Mouse (Mus musculus) mouse trophoblast stem cell (cell line): ENCODE measurements around the gene Mthfd1l.
"Not testable (repeated sequence)": the region's sequence is repeated elsewhere in the genome, so short reads cannot be mapped to it uniquely, and the experiment has no call there.

Experiments
- in situ Hi-C, 2 experiments: fragments of 300-500 bp; cut with MseI, MboI; formaldehyde crosslinking; loops; 2 replicates in 1 of 2; 3 replicates in 1 of 2; pipeline ENCODE4 v1.15.1; 2025

Gene Mthfd1l

DNA sequence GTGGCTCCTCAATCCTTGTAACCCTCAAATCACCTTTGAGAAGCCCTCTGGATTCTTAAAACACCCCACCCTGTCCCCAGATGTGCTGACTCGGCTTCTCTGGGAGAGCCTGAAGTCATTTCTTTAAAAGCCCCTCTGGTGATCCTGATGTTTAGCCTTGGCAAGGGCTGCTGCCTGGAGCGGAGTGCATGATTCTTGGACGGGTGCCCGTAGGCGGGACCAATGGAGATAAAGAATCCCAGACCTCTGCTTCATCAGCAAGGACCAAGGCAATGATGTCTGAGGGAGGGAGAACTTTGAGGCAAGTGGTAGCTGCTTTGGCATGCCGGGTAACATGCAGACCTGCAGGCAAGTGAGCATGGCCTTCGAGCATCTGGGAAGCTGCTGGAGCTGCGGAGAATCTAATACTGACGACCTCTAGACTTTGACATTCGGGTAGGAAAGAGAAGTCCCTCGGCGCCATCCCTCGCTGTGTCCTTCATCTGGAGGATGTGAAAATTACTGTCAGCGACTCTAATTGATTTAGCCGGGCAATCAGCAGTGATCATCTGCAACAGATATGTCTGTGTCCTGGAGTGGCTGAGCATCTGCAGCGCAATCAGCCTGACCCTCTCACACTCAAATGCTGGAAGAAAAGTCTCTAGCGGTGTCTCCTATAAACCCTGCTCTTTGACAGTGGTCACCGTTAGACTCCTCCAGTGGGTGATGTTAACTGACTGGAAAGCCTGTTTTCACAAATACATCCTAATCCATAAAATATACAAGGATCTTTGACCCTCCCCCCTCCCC, 215.9 kb downstream of the Mthfd1l start:
- in situ Hi-C loops, result no loop called here

DNA sequence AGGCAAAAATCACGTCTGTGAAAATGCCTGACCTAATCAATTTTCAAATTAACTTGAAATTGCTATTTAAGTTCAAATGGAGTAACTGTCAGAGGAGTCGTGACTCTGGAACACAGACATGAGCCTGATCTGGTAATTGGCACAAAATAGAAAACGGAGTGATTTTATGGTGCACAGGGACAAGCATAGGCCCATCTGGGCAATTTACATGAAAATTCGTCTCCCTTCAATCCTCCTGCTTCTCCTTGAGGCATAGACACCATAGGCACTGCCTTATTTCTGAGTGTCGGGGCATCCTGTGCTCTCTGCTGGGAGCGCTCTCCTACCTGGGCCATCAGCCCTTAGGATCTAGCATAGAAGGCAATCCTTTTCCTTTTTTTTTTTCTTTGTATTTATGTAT, 216.5 kb downstream of the Mthfd1l start:
- in situ Hi-C loops, result no loop called here

DNA sequence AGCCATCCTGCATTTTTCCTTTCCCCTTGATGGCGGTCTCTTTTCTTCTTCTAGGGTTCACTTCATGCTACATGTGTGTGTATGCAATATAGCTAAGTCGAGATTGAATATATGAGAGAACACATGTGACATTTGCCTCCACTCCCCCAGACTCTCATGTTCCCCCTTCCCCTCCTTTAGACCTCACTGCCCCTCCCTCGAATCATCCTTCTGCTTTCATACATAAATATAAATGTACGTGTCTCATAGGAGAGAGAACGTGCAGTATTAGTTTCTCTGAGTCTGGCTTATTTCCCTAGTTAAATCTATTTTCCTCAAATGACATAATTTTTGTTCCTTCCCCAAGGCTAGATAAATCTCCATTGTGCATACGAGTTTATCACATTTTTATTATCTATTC, 226.1 kb downstream of the Mthfd1l start:
- in situ Hi-C loops, result no loop called here

DNA sequence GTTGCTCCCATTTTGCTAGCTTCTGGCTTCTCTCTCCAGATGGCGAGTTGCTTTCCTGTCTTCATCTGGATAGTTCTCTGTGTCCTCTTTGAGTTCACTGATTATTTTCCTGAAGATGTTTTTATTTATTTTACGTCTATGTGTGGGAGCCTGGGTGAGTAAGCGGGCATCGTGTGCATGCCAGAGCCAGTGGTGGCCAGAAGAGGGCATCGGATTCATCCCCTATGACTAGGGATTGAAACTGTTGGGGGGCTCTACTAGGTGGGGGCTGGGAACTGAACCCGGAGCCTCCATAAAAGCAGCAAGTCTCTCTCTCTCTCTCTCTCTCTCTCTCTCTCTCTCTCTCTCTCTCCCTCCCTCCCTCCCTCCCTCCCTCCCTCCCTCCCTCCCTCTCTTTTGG, 227.0 kb downstream of the Mthfd1l start:
- in situ Hi-C loops, result no loop called here

DNA sequence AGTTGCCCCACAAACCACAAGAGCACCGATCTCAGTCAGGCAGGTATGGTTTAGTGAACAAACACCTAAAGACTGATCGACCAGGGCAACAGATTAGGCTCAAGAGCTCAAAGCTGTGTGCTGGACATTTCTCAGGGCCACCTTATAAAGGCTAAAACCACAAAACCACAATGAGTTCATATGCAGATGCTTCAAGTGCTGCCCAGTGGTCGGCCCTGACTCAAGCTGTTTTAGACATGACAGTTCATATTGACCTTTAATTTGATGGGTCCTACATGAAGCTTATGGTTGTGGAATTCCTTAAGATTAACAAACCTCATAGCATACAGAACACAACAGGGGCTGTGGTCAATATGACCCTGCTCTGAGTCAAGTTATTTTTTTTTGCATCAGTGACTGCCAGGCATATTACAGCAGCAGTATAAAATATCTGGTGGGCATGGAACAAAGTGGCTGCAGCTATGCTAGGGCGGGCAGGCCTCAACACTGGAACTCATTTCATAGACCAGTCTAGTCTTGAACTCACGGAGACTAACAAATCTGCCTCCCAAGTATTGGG, 227.7 kb downstream of the Mthfd1l start:
- in situ Hi-C loops, result no loop called here

DNA sequence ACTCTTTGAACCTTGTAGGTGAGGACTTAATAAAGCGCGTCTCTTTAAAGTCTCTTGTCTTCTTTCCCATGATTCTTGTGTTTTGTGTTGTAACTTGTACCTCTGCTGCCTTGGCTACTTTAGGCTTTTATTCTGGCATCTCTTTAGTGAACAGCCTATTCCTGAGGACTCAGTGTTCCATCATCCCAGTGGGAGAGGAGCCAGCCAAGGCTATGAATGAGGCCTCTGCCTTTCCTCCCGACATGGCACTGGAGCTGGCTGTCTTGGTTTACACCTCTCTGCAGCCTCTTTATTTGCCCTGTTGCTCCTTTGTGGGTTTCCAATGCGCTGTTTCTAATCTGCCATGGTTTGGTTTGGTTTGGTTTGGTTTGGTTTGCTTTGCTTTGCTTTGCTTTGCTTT, 228.2 kb downstream of the Mthfd1l start:
- in situ Hi-C loops, result no loop called here

DNA sequence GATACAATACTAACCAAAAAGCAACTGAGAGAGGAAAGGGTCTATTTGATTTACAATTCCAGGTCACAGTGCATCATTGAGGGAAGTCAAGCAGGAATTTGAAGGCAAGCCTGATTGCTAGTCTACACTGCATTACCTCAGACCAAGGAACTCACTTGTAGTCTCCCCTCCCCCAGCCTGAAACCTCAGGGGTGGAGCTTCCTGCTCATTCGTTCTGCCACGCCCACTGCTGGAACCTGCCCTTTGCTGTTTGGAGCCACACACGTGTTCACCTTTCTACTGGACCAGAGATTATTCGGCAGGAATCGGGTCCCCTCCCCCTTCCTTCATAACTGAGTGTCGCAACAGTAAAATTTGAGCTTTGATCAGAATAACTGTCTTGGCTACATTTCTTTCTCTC, 230.7 kb downstream of the Mthfd1l start:
- in situ Hi-C loops, result not testable (repeated sequence)

DNA sequence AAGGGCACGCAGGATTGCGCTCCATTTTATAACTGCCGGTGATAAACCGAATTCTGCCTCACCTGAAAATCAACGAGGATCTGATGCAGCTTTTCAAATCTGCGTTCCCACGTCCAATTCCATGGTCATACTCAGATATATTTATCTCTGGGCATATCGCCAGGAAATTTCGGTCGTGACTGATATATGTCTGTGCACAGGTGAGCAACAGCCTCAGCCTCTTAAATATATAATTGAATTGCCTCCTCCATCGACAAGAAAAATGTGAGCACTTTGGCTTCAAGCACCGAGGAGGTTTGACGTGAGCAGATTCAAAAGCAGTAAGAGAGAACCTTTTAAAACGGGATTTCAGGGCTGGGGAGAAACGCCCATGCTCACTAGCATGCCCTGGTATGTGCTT, 236.1 kb downstream of the Mthfd1l start:
- in situ Hi-C loops, result no loop called here

DNA sequence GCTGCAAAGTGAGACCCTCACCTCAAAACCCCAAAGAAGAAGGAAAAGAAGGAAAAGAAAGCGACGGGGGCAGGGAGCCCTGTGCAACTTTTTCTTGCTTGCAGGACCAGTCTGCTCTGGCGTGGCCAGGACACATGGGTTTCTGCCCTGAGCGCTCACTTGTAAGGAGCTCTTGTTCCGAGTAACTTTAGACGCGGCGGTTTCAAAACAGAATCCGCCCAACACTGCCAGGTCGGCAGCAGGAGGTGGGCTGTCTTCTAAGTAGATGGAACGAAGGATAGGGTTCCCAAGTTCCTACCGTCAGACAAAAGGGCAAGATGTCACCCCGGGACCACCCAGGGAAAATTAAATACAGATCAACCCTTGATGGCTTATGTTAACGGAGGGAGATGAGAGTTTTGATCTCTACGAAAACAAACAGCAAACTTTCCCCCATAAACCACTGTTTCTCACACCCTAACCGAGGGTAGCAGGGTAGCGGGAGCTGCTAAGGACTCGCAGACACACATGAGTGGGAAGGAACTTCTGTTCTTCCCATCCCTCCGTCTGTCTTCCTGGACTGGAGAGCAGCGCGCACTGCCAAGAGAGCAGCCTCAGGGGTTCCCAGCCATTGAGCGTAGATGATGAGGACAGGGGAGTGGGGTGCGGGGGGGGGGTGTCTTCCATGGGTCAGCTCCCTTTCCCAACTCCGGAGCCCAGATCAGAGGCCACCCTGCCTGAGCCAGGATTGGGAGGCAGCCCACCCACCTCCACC, 237.6 kb downstream of the Mthfd1l start:
- in situ Hi-C loops, result no loop called here

DNA sequence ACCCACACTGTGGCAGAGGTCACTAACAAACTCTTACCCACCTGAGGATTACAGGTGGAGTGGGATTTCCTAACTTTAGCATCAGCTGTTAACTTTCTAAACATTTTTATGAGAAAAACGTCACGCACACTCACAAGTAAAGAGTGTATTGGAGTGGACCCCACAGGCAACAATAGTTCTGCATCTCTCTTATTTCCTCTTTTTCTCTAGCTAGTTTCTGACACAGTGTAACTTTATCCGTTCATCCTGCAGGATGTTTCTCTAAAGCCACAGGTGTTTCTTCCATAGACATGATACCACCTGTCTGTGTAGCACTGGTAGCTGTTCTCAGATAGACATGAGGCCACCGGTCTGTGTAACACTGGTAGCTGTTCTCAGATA, 238.1 kb downstream of the Mthfd1l start:
- in situ Hi-C loops, result no loop called here
